Mouse (Mus musculus) lung, postnatal 0 days (tissue): Measurements from ENCODE around the gene Spag8.

ENCODE experiments used
- CTCF ChIP-seq: IDR thresholded peaks from 2 replicates; pipeline ENCODE4 v1.5.1; 2016; ENCODE audit warnings: antibody characterized with exemption, mild to moderate bottlenecking
- EP300 ChIP-seq: IDR thresholded peaks from 2 replicates; pipeline ENCODE4 v1.6.1; 2016; ENCODE audit warnings: antibody characterized with exemption, mild to moderate bottlenecking, control low read depth

DNA sequence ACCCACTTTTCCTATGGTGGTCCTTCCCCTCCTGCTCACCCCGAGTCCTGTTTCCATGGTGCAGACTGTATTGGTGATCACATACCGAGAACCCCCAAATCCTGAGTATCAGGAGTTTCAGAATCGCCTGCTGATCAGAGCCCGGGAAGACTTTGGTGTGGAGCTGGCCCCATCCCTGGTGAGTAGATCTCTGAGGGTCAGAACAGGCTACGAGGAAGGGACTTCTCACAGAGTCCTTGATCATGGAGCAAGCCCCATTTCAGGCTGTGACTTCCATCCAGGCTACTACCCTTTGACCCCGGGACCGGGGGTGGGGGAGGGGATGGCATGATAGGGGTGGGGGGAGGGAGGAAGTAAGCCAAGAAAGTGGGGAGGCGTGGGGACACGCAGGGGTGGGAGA is 13.3 kb downstream of the Spag8 start:
- TF ChIP-seq CTCF (no peak), EP300 (no peak)
